Mouse (Mus musculus): ENCODE data around the gene Gm10188.

GRCm38 (mm10) chr1:132190621-132191092 is 38.9 kb downstream of the Gm10188 start:
- no peak for TF ChIP-seq GATA1 (IDR thresholded peaks at IDR 0.05; ENCODE audit: low read length)
- no peak for TF ChIP-seq TAL1 (IDR thresholded peaks at IDR 0.05; ENCODE audit: low read length)
